Mouse (Mus musculus) embryonic fibroblast, embryonic 13.5 days (primary cell): ENCODE measurements at regions not wholly inside any gene's neighbourhood (a gene's known extent, or its start where the extent isn't known, plus 50 kb on each side); places are given as distances from the start of the nearest gene placed in this dataset.

ENCODE experiments used
- CTCF ChIP-seq: IDR thresholded peaks from 2 replicates; pipeline ENCODE4 v1.5.1; 2011; ENCODE audit warnings: mild to moderate bottlenecking, control low read depth, low read length, moderate library complexity, borderline replicate concordance; ENCODE audit not compliant: insufficient read depth
- POLR2A ChIP-seq: IDR thresholded peaks from 2 replicates; pipeline ENCODE4 v1.6.1; 2011; ENCODE audit warnings: low read depth, mild to moderate bottlenecking, control low read depth, low read length, moderate library complexity

GRCm38 (mm10) chr9:80791523-80791922 lies 326.2 kb upstream of the Impg1 start:
- TF ChIP-seq CTCF (no peak), POLR2A (no peak)
